Mouse (Mus musculus): Measurements from ENCODE around the gene Spag9. TPM values are rescaled to one million over a fixed set of nuclear protein-coding genes. Genes with fewer than 3 reads are reported as not detected.
"Not testable (repeated sequence)": the region's sequence is repeated elsewhere in the genome, so short reads cannot be mapped to it uniquely, and the experiment has no call there.

Gene Spag9
- total RNA-seq, 2 experiments from 2014 or later, result 134 to 170 TPM

DNA sequence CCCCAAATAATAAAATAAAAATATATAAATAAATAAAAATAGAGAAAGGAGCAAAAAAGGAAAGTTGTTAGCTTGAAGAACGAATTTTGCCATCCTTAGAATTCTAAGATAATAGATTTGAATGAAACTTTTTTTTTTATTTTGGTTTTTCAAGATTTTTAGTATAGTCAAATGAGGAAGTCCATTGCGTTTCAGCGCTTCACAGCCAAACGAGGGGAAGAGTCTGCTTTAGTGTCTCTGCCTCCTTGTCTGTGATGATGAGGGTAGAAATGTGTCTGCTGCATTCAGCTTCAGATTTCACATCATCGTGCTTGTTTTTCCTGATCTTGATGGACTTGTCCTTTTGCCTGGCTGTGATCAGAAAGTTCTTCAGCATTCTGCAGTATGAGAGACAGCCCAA, 10.6 kb upstream of the Spag9 start:
- DNase-seq (ENCODE audit: low spot score), result no peak

DNA sequence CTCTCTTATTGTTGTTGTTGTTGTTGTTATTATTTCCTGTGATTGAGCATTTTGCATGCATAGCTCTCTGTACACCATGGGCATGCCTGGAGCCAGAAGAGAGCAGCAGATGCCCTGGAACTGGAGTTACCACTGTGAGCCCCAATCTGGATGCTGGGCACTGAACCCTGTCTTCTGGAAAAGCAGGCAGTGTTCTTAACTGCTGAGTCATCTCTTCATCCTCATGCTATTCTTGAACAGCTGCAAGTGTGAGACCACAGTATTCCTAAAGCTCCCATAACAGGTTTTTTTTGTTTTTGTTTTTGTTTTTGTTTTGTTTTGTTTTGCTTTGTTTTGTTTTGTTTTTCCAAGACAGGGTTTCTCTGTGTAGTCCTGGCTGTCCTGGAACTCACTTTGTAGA, 9.6 kb upstream of the Spag9 start:
- DNase-seq (ENCODE audit: low spot score), result no peak

- no peak for DNase-seq (ENCODE audit: low spot score)
Measured at GRCm38 (mm10) chr11:93987026-93987425, 8.9 kb upstream of the Spag9 start.

DNA sequence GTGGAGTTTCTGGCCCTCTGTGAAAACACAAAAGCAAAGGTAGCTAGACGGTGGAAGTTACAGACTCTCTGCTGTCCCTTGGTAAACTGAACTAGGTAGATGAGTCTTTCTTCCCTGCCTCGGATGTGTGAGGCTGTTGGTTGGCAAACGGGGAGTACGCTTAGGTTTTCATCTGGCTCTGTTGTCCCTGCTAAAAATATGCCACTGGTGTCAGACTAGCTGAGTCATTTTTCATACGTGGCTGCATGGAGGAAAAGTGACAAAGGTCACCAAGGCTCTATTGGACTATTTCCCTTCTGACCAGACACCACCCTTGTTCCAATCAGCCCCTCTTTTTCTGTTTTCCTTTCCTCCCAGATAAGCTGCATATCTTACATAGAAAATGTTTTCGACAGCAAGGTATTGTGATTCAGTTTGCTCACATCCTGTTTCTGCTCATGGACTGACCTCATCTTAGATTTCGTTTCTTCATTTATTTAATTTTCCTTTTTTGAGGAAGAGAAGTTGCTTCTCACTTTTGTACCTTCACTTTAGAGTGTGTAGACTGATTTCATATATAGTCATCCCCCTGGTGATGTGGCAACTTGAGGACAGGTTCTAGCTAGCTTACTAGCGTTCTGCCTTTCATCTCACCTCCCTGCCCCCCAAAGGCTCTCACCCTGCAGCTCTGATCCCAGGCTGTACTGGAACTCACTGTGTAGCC, 8.1 kb upstream of the Spag9 start:
- DNase-seq (ENCODE audit: low spot score), result peak; percentile 83

GRCm38 (mm10) chr11:93988328-93989062, 7.4 kb upstream of the Spag9 start:
- no peak for DNase-seq (ENCODE audit: low spot score)

DNA sequence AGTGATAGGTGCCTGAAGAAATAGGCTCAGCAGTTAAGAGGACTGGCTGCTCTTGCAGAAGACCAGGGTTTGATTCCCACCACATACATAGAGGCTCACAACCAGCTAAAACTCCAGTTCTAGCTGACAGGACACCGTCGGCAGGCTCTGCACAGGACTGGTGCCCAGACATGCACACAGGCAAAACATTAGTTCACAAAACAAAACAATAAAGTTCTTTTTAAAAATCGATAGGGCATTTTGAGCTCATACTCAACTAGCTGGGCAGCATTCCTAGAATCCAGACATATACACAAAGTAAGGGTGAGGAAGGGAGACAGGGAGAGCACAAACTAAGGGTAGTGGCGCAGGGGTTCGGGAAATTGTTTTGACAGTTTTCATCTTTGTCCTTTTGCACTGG, 1.4 kb upstream of the Spag9 start:
- DNase-seq (ENCODE audit: low spot score), result no peak

GRCm38 (mm10) chr11:93995111-93995719, 676 bp upstream of the Spag9 start:
- peak; percentile 94 for DNase-seq (ENCODE audit: low spot score)

GRCm38 (mm10) chr11:93996306-93997140, 632 bp downstream of the Spag9 start:
- peak; percentile 67 for DNase-seq (ENCODE audit: low spot score)

DNA sequence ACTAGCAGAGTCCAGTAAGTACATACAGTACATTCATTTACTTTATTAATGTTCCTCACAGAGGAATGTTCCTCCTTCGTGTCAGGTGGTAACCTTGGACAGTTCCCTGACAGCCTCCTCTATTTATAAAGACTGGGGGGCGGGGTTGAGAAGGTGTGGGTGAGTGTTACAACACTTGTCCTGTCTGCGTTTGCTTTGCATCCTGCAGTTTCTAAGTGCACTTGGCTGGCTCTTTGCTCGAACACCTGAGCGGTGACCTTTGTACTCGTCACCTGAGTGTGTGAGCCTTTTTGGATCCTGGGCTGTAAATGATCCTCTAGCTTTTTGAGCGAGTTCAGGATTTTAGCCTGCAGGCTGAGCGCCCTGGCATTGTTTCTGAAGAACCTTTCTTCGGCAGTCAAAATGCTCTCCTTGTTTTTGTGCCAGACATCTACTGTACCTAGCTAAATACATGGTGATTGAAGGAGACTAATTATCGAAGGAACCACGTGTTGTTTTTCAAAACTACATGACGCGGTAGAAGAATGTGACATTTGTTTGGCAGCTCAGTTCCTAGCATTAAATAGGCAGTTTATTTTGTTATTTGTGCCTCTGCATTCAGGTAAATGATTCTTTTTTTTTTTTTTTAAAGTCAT, 1.4 kb downstream of the Spag9 start:
- DNase-seq (ENCODE audit: low spot score), result peak; percentile 81

GRCm38 (mm10) chr11:93999276-93999675, 3.4 kb downstream of the Spag9 start:
- DNase-seq (ENCODE audit: low spot score), result no peak

DNA sequence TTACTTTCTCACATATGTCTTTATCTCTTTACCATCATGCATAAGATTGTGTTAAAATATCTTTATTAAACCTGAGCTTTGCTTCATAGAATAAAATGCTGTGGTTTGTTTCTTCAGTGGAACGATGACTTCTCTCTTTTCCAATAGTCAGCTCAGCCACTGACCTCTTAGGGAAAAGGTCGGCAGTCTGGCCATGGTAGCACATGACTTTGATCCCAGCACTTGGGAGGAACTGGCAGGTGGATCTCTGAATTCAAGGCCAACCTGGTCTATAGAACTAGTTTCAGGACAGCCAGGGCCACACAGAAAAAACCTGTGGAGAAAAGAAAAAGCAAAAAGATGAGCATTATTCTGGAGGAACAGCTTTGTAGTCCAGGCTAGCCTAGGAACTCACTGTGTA, 7.5 kb downstream of the Spag9 start:
- DNase-seq (ENCODE audit: low spot score), result no peak

GRCm38 (mm10) chr11:94019091-94019490, 23.2 kb downstream of the Spag9 start:
- no peak for DNase-seq (ENCODE audit: low spot score)

DNA sequence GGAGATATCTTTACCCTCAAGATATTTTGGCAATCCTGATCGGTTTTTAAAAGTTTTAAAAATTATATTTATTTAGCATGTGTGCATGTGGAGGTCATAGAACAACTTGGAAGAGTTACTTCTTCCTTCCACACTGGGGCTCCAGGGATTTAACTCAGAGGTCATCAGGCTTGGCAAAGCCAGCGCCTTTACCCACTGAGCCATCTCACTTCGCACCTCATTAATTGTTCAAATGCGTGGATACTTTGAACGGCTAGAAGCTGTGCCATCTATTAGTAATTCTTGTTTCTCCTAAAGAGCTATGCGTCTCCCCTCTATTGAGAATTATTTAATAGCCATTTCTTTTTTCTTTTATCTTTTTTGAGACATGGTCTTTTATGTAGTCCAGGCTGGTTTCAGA, 24.5 kb downstream of the Spag9 start:
- no peak for DNase-seq (ENCODE audit: low spot score)

GRCm38 (mm10) chr11:94026289-94026688, 30.4 kb downstream of the Spag9 start:
- DNase-seq (ENCODE audit: low spot score), result no peak

DNA sequence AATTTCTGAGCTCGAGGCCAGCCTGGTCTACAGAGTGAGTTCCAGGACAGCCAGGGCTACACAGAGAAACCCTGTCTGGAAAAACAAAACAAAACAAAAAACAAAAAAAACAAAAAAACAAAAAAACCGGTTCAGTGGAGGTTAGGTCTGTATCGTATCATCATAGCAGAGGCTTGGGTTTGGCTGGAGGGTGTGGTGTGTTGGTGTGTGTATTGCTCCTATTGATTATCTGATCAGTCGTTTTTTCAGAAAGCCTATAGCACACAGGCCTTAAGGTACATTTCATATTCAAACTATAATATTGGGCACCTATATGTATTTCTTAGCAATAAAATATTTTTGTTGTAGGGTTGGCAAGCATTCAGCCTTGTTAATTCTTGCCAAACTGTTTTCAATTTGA, 36.2 kb downstream of the Spag9 start:
- no peak for DNase-seq (ENCODE audit: low spot score)

DNA sequence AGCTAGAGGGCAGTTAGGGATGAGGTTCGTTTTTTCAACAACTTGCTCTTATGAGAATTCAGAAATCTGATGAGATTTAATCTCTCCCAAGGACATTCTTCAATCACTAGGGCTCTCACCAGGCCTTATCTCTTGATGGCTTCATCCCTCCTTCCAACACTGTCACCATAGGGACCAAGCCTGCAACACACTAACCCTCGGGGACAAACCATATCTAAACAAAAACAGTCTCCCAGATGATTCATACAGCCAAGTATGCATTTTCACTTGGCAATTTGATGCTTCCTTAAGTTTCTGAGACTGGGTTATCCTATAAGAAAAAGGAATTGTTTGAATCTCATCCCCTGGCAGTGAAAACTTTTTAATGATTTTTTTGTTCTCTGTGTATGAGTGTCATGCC, 37.1 kb downstream of the Spag9 start:
- no peak for DNase-seq (ENCODE audit: low spot score)

GRCm38 (mm10) chr11:94035974-94036373, 40.1 kb downstream of the Spag9 start:
- no peak for DNase-seq (ENCODE audit: low spot score)

DNA sequence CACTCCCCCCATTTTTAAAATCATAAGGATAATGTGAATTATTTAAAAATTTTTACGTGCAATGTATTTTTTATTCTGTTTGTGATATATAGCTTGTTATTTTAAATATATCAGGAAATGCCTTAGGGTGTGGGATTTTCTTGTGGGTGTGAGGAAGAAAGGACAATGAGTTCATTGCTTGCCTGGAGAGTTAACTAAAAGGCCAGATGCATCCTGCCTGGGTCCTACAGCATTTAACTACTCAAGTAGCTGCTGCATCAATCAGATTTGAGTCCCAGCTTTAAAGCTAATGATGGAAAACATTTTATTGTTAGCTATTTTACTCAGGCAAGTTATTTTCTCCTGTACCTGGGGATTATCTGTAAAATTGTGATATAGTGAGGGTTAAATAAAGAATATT, 45.6 kb downstream of the Spag9 start:
- DNase-seq (ENCODE audit: low spot score), result no peak

DNA sequence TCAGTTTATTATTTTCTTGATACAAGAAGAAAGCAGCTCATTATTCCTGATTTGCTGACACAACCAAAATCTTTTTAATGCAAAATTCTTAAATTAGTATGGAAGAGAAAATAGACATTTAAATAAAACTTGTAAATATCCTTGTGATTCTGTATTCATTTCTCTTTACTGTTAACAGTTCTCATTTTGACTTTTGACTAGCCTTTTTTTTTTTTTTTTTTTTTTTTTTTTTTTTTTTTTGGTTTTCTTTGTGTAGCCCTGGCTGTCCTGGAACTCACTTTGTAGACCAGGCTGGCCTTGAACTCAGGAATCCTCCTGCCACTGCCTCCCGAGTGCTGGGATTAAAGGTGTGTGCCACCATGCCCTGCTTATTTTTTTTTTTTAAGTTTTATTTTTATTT, 46.4 kb downstream of the Spag9 start:
- not testable (repeated sequence) for DNase-seq (ENCODE audit: low spot score)

DNA sequence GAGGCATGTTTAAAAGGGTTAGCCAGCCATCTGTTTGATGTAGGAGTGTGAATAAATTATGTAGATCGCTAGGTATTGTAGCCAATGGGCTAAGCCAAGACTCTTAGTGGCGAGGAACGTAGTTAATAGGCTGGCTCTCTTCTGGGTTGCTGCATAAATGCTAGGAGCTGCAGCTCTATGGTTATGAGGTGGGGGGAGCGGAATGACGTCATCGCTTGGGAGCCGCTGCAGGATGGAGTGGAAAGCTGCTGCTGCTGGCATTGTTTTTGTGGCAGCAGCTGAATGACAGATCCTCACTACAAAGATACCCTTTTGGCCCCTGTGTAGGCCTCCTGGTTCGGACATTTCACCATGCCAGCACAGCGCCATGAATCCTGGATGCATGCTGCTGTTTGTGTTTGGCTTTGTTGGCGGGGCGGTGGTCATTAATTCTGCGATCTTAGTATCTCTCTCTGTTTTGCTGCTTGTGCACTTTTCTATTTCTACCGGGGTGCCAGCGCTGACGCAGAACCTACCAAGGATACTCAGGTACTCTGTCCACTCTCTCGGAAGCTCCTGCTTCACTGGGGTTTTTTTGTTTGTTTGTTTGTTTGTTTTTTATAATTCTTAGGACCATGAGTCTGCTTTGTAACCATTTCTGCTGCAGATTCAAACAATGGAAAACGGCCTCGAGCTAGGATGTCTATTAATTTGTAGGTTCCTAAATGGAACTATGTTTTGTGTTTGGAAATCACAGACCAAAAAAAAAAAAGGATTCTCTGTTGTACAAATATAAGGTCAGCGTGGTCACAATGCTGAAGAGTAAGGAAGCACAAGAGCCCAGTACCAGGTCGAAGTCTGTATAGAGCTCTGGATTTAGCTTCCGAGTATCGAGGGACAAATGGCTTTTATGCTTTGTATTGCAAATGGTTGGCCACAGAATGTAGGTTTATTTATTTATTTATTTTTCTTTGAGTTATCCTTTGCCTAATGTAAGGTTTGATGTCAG, 48.4 kb downstream of the Spag9 start:
- DNase-seq (ENCODE audit: low spot score), result peak; percentile 41
